8 mouse cellular contexts compared by ENCODE assay signal in the genomic region with DNA sequence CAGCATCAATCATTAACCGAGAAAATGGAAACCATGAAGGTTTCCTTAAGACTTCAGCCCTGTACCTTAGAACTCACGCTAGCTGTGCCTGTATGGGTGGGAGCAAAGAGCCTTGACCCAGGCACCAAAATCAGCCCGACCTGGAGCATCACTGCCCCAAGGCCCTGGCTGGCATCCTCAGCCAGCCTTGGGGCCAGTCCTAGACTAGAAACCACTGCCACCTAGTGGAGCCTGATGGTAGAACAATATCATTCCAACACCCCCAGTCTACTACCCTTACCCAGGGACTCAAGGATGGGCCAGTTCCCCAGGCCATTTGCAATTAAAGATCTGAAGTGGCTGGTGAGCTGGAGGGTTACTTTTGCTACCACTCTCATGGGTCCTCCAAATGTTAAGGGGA. TPM values are rescaled to one million over a fixed set of nuclear protein-coding genes. Genes with fewer than 3 reads are reported as not detected.
DNase-seq lines count a peak whose midpoint lies in the region; ATAC-seq and TF ChIP-seq lines count a peak whose summit lies in the region.

No protein-coding gene starts in this region.

- no peak overlapping the region for H3K9ac ChIP-seq in limb, embryonic 14.5 days (ENCODE audit: low read depth, low read length, severe bottlenecking)

- H3K4me1 ChIP-seq in limb, embryonic 14.5 days (ENCODE audit: control insufficient read depth, insufficient read depth, low read length): no peaks in the 10 kb centered on the region

- H3K27ac ChIP-seq in limb, embryonic 14.5 days (replicated peaks; ENCODE audit: low read depth, low read length): no peak overlapping the region

- 34% methylated on average over 3 of the region's 3 CpGs for WGBS in limb, embryonic 14.5 days

- no peak for TF ChIP-seq POLR2A in limb, embryonic 14.5 days (IDR thresholded peaks at IDR 0.05; ENCODE audit: borderline replicate concordance, extremely low read depth, insufficient read depth, insufficient read length)

- no peaks in the 10 kb centered on the region for H3K9me3 ChIP-seq in limb, embryonic 14.5 days (ENCODE audit: control insufficient read depth, low read length)

- DNase-seq in adrenal gland, adult (ENCODE audit: inconsistent age in 2 of 2, low spot score in 1 of 2): peak; percentile 48 to 86
- no peak for DNase-seq in adrenal gland, postnatal 4 days (ENCODE audit: low spot score in 2 of 2)
- DNase-seq in urinary bladder, postnatal 25 days (ENCODE audit: low spot score): peak; percentile 38
- DNase-seq in urinary bladder, postnatal 4 days (ENCODE audit: low spot score in 2 of 2): no peak
- peak; percentile 84 for DNase-seq in embryo, embryonic 10.5 days (ENCODE audit: low spot score)
- DNase-seq in hindlimb bud, embryonic 11.5 days (ENCODE audit: extremely low spot score, low read depth, low spot score): peak; percentile 28
- peak; percentile 64 for DNase-seq in limb, embryonic 14.5 days (ENCODE audit: low spot score)
- peak; percentile 76 for DNase-seq in retina, postnatal 1 day

- H3K27me3 ChIP-seq in limb, embryonic 14.5 days (ENCODE audit: control insufficient read depth, insufficient read depth, low read length): no peaks in the 10 kb centered on the region

- no peak overlapping the region for H3K4me3 ChIP-seq in limb, embryonic 14.5 days (replicated peaks; ENCODE audit: low read length)

- no peak overlapping the region for H3K4me2 ChIP-seq in limb, embryonic 14.5 days (replicated peaks; ENCODE audit: low read depth, low read length, severe bottlenecking)

- H3K36me3 ChIP-seq in limb, embryonic 14.5 days (ENCODE audit: control insufficient read depth, insufficient read depth, low read length): peaks cover 22% of the 10 kb centered on the region

- ATAC-seq in limb, embryonic 14.5 days (ENCODE audit: low FRiP score, low read depth): no peak

RNA-seq across cellular contexts. Expression of a gene that starts 5.7 kb away (rescaled TPM):
- total RNA-seq in adrenal gland, postnatal 4 days (2021): 10 to 100 TPM; 28.7 to 29.1 TPM
- 12.5 and 13.1 TPM in 2 replicates for polyA plus RNA-seq in limb, embryonic 14.5 days (2012; rRNA removed)
- 21.4 and 22.9 TPM in 2 replicates for polyA plus RNA-seq in limb, embryonic 14.5 days (2014; fragmentation: Nextera tagmentation; extraction: Ambion mirVana)

RNA-seq across cellular contexts. Expression of a gene that starts 22.2 kb away (rescaled TPM):
- total RNA-seq in adrenal gland, postnatal 4 days (2021): 1 to 10 TPM; 4.1 to 4.2 TPM
- polyA plus RNA-seq in limb, embryonic 14.5 days (2012; rRNA removed): 1.2 and 2.1 TPM in 2 replicates
- polyA plus RNA-seq in limb, embryonic 14.5 days (2014; fragmentation: Nextera tagmentation; extraction: Ambion mirVana): 0.44 and 0.78 TPM in 2 replicates

Comparison
In these comparisons a context has a peak if more than half of its experiments do, and no peak if none do; other contexts are left out.
1. DNase-seq: peak in adrenal gland, adult (2 of 2), urinary bladder, postnatal 25 days (single experiment), embryo, embryonic 10.5 days (single experiment), hindlimb bud, embryonic 11.5 days (single experiment), limb, embryonic 14.5 days (single experiment) and retina, postnatal 1 day (single experiment); none in adrenal gland, postnatal 4 days (0 of 2) and urinary bladder, postnatal 4 days (0 of 2).